Comparison of ENCODE assay signal across 8 mouse cellular contexts in the genomic region with DNA sequence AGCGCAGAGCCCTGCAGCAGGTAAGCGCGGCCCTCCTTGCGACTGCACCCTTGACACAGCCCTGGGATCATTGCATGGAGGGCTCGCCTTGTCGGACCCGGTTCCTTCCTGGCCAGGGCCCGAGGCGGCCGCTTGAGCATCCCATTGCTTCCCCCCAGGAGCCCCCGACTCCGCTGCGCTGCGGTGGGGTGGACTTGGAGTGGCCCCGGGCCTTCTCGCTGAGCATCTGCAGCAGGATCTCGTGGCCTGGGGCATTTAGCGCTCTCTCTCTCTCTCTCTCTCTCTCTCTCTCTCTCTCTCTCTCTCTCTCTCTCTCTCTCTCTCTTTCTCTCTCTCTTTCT. TPM values are rescaled to one million over a fixed set of nuclear protein-coding genes. Genes with fewer than 3 reads are reported as not detected.
DNase-seq lines count a peak whose midpoint lies in the region; ATAC-seq and TF ChIP-seq lines count a peak whose summit lies in the region.

No protein-coding gene starts in this region.

- H3K9me3 ChIP-seq in heart, postnatal 0 days (replicated peaks; ENCODE audit: control insufficient read depth, low read length) = no peaks in the 10 kb centered on the region
- H3K9me3 ChIP-seq in hindbrain, embryonic 11.5 days (ENCODE audit: control insufficient read depth, low read length) = no peaks in the 10 kb centered on the region
- H3K9me3 ChIP-seq in midbrain, embryonic 10.5 days (replicated peaks) = no peaks in the 10 kb centered on the region

- no peak for TF ChIP-seq POLR2A in bone marrow, adult 2 months (IDR thresholded peaks at IDR 0.05; ENCODE audit: borderline replicate concordance, control insufficient read depth, low read depth, low read length)

- peak overlapping the region; percentile 68 for H3K9ac ChIP-seq in heart, postnatal 0 days (replicated peaks; ENCODE audit: low read depth, low read length)
- peak overlapping the region; percentile 60 for H3K9ac ChIP-seq in hindbrain, embryonic 11.5 days (ENCODE audit: low read depth, low read length)

- H3K4me2 ChIP-seq in heart, postnatal 0 days (ENCODE audit: low read depth, low read length) = peak overlapping the region; percentile 97
- H3K4me2 ChIP-seq in hindbrain, embryonic 11.5 days (replicated peaks; ENCODE audit: low read depth, low read length) = peak overlapping the region; percentile 60

- peak overlapping the region; percentile 85 for H3K4me3 ChIP-seq in heart, postnatal 0 days (ENCODE audit: low read depth, low read length)
- H3K4me3 ChIP-seq in bone marrow, adult 2 months (replicated peaks; ENCODE audit: control insufficient read depth, low read depth, low read length) = peak overlapping the region; percentile 83
- peak overlapping the region; percentile 55 for H3K4me3 ChIP-seq in hindbrain, embryonic 11.5 days (ENCODE audit: low read depth, low read length)
- peak overlapping the region; percentile 89 for H3K4me3 ChIP-seq in midbrain, embryonic 10.5 days

- under 1% methylated on average over 13 of the region's 18 CpGs for WGBS in heart, postnatal 0 days
- WGBS in bone marrow, adult 2 months = 1% methylated on average over 18 of the region's 18 CpGs
- under 1% methylated on average over 18 of the region's 18 CpGs for WGBS in hindbrain, embryonic 11.5 days
- WGBS in midbrain, embryonic 10.5 days = under 1% methylated on average over 18 of the region's 18 CpGs

- ATAC-seq in heart, postnatal 0 days (ENCODE audit: insufficient read depth, low read depth) = peak; percentile 14
- no peak for ATAC-seq in hindbrain, embryonic 11.5 days (ENCODE audit: low FRiP score)

- no peak for TF ChIP-seq CTCF in heart, postnatal 0 days (IDR thresholded peaks at IDR 0.05; ENCODE audit: low read depth)
- no peak for TF ChIP-seq CTCF in bone marrow, adult 2 months (IDR thresholded peaks at IDR 0.05; ENCODE audit: control insufficient read depth, insufficient read depth, low read length)

- DNase-seq in heart, postnatal 0 days (ENCODE audit: low spot score) = no peak
- no peak for DNase-seq in heart, postnatal 36 days
- no peak for DNase-seq in hindbrain, embryonic 11.5 days (ENCODE audit: low spot score)
- DNase-seq in midbrain, embryonic 10.5 days (ENCODE audit: low spot score) = no peak
- DNase-seq in thymus, postnatal 10 days (ENCODE audit: low spot score in 2 of 2) = no peak
- DNase-seq in right cerebral cortex, postnatal 36 days (ENCODE audit: low spot score in 2 of 2) = no peak
- DNase-seq in spleen, postnatal 36 days (ENCODE audit: low spot score in 2 of 2) = no peak

- intact Hi-C loops in heart, postnatal 36 days (cut with DNase I) = loop anchor here (5.0 kb wide), 1 partner anchor 92 kb away; the partner anchor contains the start of gene Psmd1

- no peak overlapping the region for H3K27ac ChIP-seq in heart, postnatal 0 days (ENCODE audit: low read depth)
- peak overlapping the region; percentile 14; the same call in 1 of the 2 replicates for H3K27ac ChIP-seq in bone marrow, adult 2 months (ENCODE audit: control insufficient read depth, insufficient read depth, low read depth, low read length, poor library complexity)
- no peak overlapping the region for H3K27ac ChIP-seq in hindbrain, embryonic 11.5 days (ENCODE audit: low read depth, low read length)
- H3K27ac ChIP-seq in midbrain, embryonic 10.5 days (replicated peaks) = peak overlapping the region; percentile 81

- H3K36me3 ChIP-seq in heart, postnatal 0 days (replicated peaks; ENCODE audit: control insufficient read depth, insufficient read depth, low read length) = 0 out of 2 replicates have a peak, but pooled peaks cover 5% of the 10 kb centered on the region
- no peaks in the 10 kb centered on the region for H3K36me3 ChIP-seq in hindbrain, embryonic 11.5 days (ENCODE audit: control insufficient read depth, insufficient read depth, low read length)
- H3K36me3 ChIP-seq in midbrain, embryonic 10.5 days = peaks cover 14% of the 10 kb centered on the region; the same call in 1 of the 2 replicates

- no peak for TF ChIP-seq EP300 in heart, postnatal 0 days (IDR thresholded peaks at IDR 0.05; ENCODE audit: low read depth)

- H3K4me1 ChIP-seq in heart, postnatal 0 days (ENCODE audit: control insufficient read depth, insufficient read depth) = peaks cover 5% of the 10 kb centered on the region; the same call in 1 of the 2 replicates
- H3K4me1 ChIP-seq in bone marrow, adult 2 months (ENCODE audit: control insufficient read depth, insufficient read depth, low read length) = peaks cover 3% of the 10 kb centered on the region
- peaks cover 4% of the 10 kb centered on the region; the same call in 1 of the 2 replicates for H3K4me1 ChIP-seq in hindbrain, embryonic 11.5 days (replicated peaks; ENCODE audit: control insufficient read depth, insufficient read depth, low read length)
- H3K4me1 ChIP-seq in midbrain, embryonic 10.5 days = peaks cover 20% of the 10 kb centered on the region

- no peaks in the 10 kb centered on the region for H3K27me3 ChIP-seq in heart, postnatal 0 days (ENCODE audit: control insufficient read depth, insufficient read depth, low read length)
- no peaks in the 10 kb centered on the region for H3K27me3 ChIP-seq in hindbrain, embryonic 11.5 days (ENCODE audit: control insufficient read depth, insufficient read depth, low read length)
- H3K27me3 ChIP-seq in midbrain, embryonic 10.5 days (ENCODE audit: low read depth, poor library complexity, severe bottlenecking) = no peaks in the 10 kb centered on the region

RNA-seq across cellular contexts. Expression of gene Armc9, which starts 0.2 kb away (rescaled TPM):
- total RNA-seq in heart, postnatal 0 days (2014; rRNA removed; ENCODE audit: low replicate concordance) = 1.5 and 2.7 TPM in 2 replicates
- polyA plus RNA-seq in heart, postnatal 0 days (2015; fragmentation: Nextera tagmentation; extraction: Ambion mirVana) = 5.1 and 5.9 TPM in 2 replicates
- 1 to 10 TPM; 3.5 to 3.7 TPM for total RNA-seq in heart, postnatal 36 days (2021)
- polyA plus RNA-seq in bone marrow, adult 2 months (2011; ENCODE audit: insufficient read depth, insufficient read length, low replicate concordance, missing spikeins) = 8.5 and 9.6 TPM in 2 replicates
- polyA plus RNA-seq in hindbrain, embryonic 11.5 days (2014; fragmentation: Nextera tagmentation; extraction: Ambion mirVana) = 33.9 and 36.1 TPM in 2 replicates
- polyA plus RNA-seq in midbrain, embryonic 10.5 days (2016; fragmentation: Nextera tagmentation; extraction: Ambion mirVana) = 41.3 and 41.6 TPM in 2 replicates

RNA-seq across cellular contexts. Expression of gene Gm21972, which starts 21.4 kb away (rescaled TPM):
- total RNA-seq in heart, postnatal 0 days (2014; rRNA removed; ENCODE audit: low replicate concordance) = not detected in 2 replicates
- polyA plus RNA-seq in heart, postnatal 0 days (2015; fragmentation: Nextera tagmentation; extraction: Ambion mirVana) = not detected in 2 replicates
- total RNA-seq in heart, postnatal 36 days (2021) = 1 to 10 TPM; 1.0 to 2.2 TPM
- 6.9 and 9.7 TPM in 2 replicates for polyA plus RNA-seq in bone marrow, adult 2 months (2011; ENCODE audit: insufficient read depth, insufficient read length, low replicate concordance, missing spikeins)
- polyA plus RNA-seq in hindbrain, embryonic 11.5 days (2014; fragmentation: Nextera tagmentation; extraction: Ambion mirVana) = 0.33 TPM in 1 of 2 replicates, not detected in the other
- 0.22 and 0.27 TPM in 2 replicates for polyA plus RNA-seq in midbrain, embryonic 10.5 days (2016; fragmentation: Nextera tagmentation; extraction: Ambion mirVana)

RNA-seq across cellular contexts. Expression of gene Htr2b, which starts 43.0 kb away (rescaled TPM):
- not detected in 2 replicates for total RNA-seq in heart, postnatal 0 days (2014; rRNA removed; ENCODE audit: low replicate concordance)
- polyA plus RNA-seq in heart, postnatal 0 days (2015; fragmentation: Nextera tagmentation; extraction: Ambion mirVana) = 0.11 and 0.25 TPM in 2 replicates
- under 1 TPM; 0.19 TPM for total RNA-seq in heart, postnatal 36 days (2021)
- polyA plus RNA-seq in bone marrow, adult 2 months (2011; ENCODE audit: insufficient read depth, insufficient read length, low replicate concordance, missing spikeins) = not detected in 2 replicates
- 0.28 and 0.88 TPM in 2 replicates for polyA plus RNA-seq in hindbrain, embryonic 11.5 days (2014; fragmentation: Nextera tagmentation; extraction: Ambion mirVana)
- polyA plus RNA-seq in midbrain, embryonic 10.5 days (2016; fragmentation: Nextera tagmentation; extraction: Ambion mirVana) = 0.26 and 0.40 TPM in 2 replicates

Comparison
In these comparisons a context has a peak if more than half of its experiments do, and no peak if none do; other contexts are left out.
1. H3K27ac ChIP-seq: peak in bone marrow, adult 2 months (single experiment) and midbrain, embryonic 10.5 days (single experiment); none in heart, postnatal 0 days (single experiment) and hindbrain, embryonic 11.5 days (single experiment).
2. Peak in every context shown above with its lines, with median percentiles within 50 percentile points of each other: H3K4me3 ChIP-seq.